Mouse (Mus musculus): Measurements from ENCODE around the gene Ski. TPM values are rescaled to one million over a fixed set of nuclear protein-coding genes. Genes with fewer than 3 reads are reported as not detected.

Ski gene
- polyA plus RNA-seq, 1 experiment from 2014 or later: 24.4 TPM

DNA sequence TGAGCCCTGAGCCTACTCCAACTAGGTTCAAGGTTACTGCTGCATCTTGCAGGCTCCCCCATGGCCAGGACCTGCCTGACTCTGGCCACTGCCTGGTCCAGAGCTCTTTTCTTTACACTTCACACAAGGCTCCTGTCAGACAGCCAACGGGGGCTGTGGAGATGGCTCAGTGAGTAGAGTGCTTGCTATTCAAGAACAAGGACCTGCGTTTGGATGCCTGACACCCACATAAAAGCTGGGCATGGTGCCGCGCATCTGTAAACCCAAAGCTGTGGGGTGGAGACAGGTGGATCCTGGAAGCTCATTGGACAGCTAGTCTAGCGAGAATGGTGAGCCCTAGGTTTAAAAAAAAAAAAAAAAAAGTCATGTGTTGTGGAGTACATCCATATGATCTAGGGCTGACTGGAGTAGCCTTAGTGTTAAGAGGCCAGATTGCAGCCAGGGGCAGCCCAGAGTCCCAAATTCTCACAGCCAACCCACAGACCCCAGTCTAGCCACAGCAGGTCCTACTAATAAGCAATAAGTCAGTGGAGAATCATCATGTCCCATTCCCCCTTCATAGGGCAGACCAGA is 50.3 kb downstream of the Ski start:
- peaks cover 72% of the 10 kb centered on the region for H3K4me1 ChIP-seq (replicated peaks; ENCODE audit: control insufficient read depth, insufficient read depth, low read length)
- 78% methylated on average over 5 of the region's 5 CpGs for WGBS
- DNase-seq (ENCODE audit: low spot score) (no peak), ATAC-seq (replicated peaks; ENCODE audit: low FRiP score, low TSS enrichment, low read depth) (no peak)
- H3K9ac ChIP-seq (ENCODE audit: low read length): no peak overlapping the region
- no peak overlapping the region for H3K4me3 ChIP-seq (ENCODE audit: low read depth, low read length)
- H3K27me3 ChIP-seq (replicated peaks; ENCODE audit: control insufficient read depth, insufficient read depth, low read length): no peaks in the 10 kb centered on the region
- no peaks in the 10 kb centered on the region for H3K9me3 ChIP-seq (ENCODE audit: control insufficient read depth, low read length)
- H3K27ac ChIP-seq (ENCODE audit: low read depth): no peak overlapping the region
- no peak overlapping the region for H3K4me2 ChIP-seq (ENCODE audit: low read length)
- no peaks in the 10 kb centered on the region for H3K36me3 ChIP-seq (ENCODE audit: control insufficient read depth, insufficient read depth, low read length)

DNA sequence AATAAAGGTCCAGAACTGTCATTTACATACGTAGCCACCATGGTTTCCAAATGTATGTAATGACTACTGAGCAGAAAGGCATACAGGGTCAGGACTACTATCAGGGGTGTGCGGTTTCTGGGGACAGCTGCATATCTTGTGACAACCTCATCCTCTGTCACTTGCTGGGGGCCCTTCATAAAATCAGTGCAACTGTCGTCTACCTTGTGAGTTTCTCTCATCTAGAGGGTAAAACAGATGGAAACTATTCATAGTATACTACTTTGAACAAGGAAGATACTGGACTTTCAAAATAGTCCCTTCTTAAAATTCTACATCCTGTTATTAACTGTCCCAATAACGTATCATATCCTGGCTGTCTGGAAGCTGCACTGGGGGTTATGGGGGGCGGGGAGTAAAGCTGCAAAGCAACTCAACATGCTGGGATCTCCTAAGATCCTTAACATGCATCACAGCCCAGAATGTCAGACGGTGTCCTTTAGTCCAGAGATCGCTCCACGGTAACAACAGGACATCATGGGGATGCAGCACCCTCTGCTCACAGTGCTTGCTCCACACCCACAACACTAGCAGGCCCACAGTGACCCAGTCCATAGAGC is 51.7 kb downstream of the Ski start:
- Histone ChIP-seq H3K27ac (ENCODE audit: low read depth) (no peak overlapping the region), H3K27me3 (replicated peaks; ENCODE audit: control insufficient read depth, insufficient read depth, low read length) (no peaks in the 10 kb centered on the region), H3K36me3 (ENCODE audit: control insufficient read depth, insufficient read depth, low read length) (no peaks in the 10 kb centered on the region), H3K4me2 (ENCODE audit: low read length) (no peak overlapping the region), H3K9me3 (ENCODE audit: control insufficient read depth, low read length) (no peaks in the 10 kb centered on the region), H3K4me1 (replicated peaks; ENCODE audit: control insufficient read depth, insufficient read depth, low read length) (peaks cover 58% of the 10 kb centered on the region), H3K9ac (ENCODE audit: low read length) (no peak overlapping the region), H3K4me3 (ENCODE audit: low read depth, low read length) (no peak overlapping the region)
- DNase-seq (ENCODE audit: low spot score): no peak
- ATAC-seq (replicated peaks; ENCODE audit: low FRiP score, low TSS enrichment, low read depth): no peak
- 75% methylated on average over 8 of the region's 8 CpGs for WGBS

DNA sequence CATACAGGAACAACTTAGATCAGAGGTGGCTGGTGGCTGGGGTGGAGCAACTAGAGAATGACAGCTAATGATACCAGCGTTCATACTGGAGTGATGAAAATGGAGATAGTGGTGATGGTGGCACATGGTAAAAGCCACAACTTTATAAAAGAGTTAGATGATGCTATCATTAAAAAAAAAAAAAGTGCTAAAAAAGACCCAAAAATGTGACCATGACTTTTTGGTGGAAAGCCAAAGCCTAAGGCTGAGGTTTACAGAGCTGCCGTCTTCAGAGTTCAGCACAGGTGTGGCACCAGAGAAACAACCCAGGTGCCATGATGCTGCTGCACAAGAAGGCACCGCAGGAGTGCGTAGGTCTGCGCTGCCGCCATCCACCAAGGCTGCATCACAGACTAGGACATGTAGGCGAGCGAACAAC is 53.5 kb downstream of the Ski start:
- no peaks in the 10 kb centered on the region for H3K36me3 ChIP-seq (ENCODE audit: control insufficient read depth, insufficient read depth, low read length)
- no peak overlapping the region for H3K4me3 ChIP-seq (ENCODE audit: low read depth, low read length)
- no peak overlapping the region for H3K27ac ChIP-seq (ENCODE audit: low read depth)
- ATAC-seq (replicated peaks; ENCODE audit: low FRiP score, low TSS enrichment, low read depth) (no peak), DNase-seq (ENCODE audit: low spot score) (no peak)
- 94% methylated on average over 8 of the region's 8 CpGs for WGBS
- H3K9ac ChIP-seq (ENCODE audit: low read length): no peak overlapping the region
- H3K4me2 ChIP-seq (ENCODE audit: low read length): no peak overlapping the region
- H3K27me3 ChIP-seq (replicated peaks; ENCODE audit: control insufficient read depth, insufficient read depth, low read length): no peaks in the 10 kb centered on the region
- peaks cover 50% of the 10 kb centered on the region for H3K4me1 ChIP-seq (replicated peaks; ENCODE audit: control insufficient read depth, insufficient read depth, low read length)
- H3K9me3 ChIP-seq (ENCODE audit: control insufficient read depth, low read length): no peaks in the 10 kb centered on the region

DNA sequence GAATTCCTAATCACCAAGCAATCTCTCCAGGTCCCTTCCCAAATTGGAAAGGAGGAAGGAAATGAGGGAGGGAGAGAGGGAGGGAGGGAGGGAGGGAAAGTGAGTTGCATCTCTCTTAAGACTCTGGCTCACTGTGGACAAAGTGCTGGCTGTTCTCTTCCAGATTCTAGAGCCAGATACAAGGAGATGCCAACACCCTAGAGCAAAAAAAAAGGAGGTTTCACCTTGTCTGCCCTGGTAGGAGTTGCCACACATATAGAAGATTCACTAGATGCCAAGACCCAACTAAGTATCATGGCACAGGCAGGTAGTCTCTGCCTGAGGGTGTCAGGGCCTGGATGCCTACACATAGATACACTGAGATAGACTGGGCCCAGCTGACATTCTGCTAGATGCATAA is 56.5 kb downstream of the Ski start:
- Histone ChIP-seq H3K4me3 (ENCODE audit: low read depth, low read length) (no peak overlapping the region), H3K27me3 (replicated peaks; ENCODE audit: control insufficient read depth, insufficient read depth, low read length) (no peaks in the 10 kb centered on the region), H3K36me3 (ENCODE audit: control insufficient read depth, insufficient read depth, low read length) (no peaks in the 10 kb centered on the region), H3K27ac (ENCODE audit: low read depth) (no peak overlapping the region), H3K4me2 (ENCODE audit: low read length) (no peak overlapping the region), H3K4me1 (replicated peaks; ENCODE audit: control insufficient read depth, insufficient read depth, low read length) (peaks cover 46% of the 10 kb centered on the region), H3K9ac (ENCODE audit: low read length) (no peak overlapping the region), H3K9me3 (ENCODE audit: control insufficient read depth, low read length) (no peaks in the 10 kb centered on the region)
- DNase-seq (ENCODE audit: low spot score): no peak
- no peak for ATAC-seq (replicated peaks; ENCODE audit: low FRiP score, low TSS enrichment, low read depth)

DNA sequence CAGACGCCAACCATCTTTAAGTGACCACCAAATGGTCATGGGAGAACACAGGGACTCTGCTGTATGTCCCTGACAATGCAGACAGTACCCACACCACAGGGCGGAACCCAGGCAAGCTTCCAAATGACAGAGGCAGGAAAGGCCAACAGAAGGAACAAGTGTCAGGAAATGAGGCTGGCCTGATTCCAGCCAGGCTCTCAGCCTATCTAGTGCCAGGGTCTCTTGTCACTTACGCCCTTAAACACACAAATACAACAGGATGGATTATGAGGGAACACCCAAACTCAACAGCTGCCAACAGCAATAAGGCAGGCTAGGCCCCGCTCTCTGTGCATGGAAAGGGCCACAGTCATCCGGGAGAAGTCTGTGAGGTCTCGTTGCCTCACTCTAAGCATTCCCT is 57.8 kb downstream of the Ski start:
- Histone ChIP-seq H3K9me3 (ENCODE audit: control insufficient read depth, low read length) (no peaks in the 10 kb centered on the region), H3K4me1 (replicated peaks; ENCODE audit: control insufficient read depth, insufficient read depth, low read length) (peaks cover 38% of the 10 kb centered on the region), H3K27me3 (replicated peaks; ENCODE audit: control insufficient read depth, insufficient read depth, low read length) (no peaks in the 10 kb centered on the region), H3K36me3 (ENCODE audit: control insufficient read depth, insufficient read depth, low read length) (peaks cover 12% of the 10 kb centered on the region), H3K27ac (ENCODE audit: low read depth) (no peak overlapping the region), H3K4me2 (ENCODE audit: low read length) (no peak overlapping the region), H3K4me3 (ENCODE audit: low read depth, low read length) (no peak overlapping the region), H3K9ac (ENCODE audit: low read length) (no peak overlapping the region)
- WGBS: 74% methylated on average over 6 of the region's 6 CpGs
- no peak for ATAC-seq (replicated peaks; ENCODE audit: low FRiP score, low TSS enrichment, low read depth)
- DNase-seq (ENCODE audit: low spot score): no peak

DNA sequence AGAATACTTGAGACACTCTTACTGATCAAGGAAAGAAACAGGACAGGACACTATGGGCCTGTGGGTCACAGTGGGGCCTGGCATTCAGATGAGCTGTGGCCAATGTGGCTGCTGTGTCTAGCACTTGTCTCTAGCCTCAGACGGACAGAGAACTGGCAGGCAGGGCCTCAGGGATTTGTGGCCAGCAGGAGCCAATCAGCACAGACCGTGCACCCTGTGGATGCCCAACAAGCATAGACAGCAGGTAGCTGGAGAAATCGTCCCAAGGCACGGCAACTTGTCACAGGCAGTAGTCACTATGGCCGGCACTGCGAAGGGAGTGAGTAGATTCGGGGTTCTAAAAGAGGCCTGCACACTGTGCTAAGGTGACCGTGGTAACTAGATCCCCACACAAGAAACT is 58.7 kb downstream of the Ski start:
- 68% methylated on average over 8 of the region's 8 CpGs for WGBS
- no peaks in the 10 kb centered on the region for H3K9me3 ChIP-seq (ENCODE audit: control insufficient read depth, low read length)
- ATAC-seq (replicated peaks; ENCODE audit: low FRiP score, low TSS enrichment, low read depth) (no peak), DNase-seq (ENCODE audit: low spot score) (no peak)
- H3K9ac ChIP-seq (ENCODE audit: low read length): no peak overlapping the region
- H3K27ac ChIP-seq (ENCODE audit: low read depth): no peak overlapping the region
- no peaks in the 10 kb centered on the region for H3K27me3 ChIP-seq (replicated peaks; ENCODE audit: control insufficient read depth, insufficient read depth, low read length)
- H3K4me3 ChIP-seq (ENCODE audit: low read depth, low read length): no peak overlapping the region
- H3K36me3 ChIP-seq (ENCODE audit: control insufficient read depth, insufficient read depth, low read length): peaks cover 21% of the 10 kb centered on the region
- no peak overlapping the region for H3K4me2 ChIP-seq (ENCODE audit: low read length)
- H3K4me1 ChIP-seq (replicated peaks; ENCODE audit: control insufficient read depth, insufficient read depth, low read length): peaks cover 38% of the 10 kb centered on the region

DNA sequence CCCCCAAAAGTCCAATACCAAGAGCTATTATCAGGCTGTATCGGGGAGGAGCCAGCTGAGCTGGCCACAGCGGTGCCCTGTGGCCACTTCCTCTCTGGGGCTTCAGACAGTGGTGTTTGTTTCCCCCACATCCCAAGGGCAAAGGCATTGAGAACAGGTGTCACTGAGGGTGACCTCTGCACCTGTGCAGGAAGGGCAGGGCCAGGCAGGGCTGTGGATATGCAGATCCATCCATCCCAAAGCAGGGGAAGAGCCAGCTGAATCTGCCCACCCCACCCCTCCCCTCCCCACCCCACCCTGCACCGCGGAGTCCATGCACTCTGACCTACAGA is 59.1 kb downstream of the Ski start:
- DNase-seq (ENCODE audit: low spot score): no peak
- H3K4me1 ChIP-seq (replicated peaks; ENCODE audit: control insufficient read depth, insufficient read depth, low read length): peaks cover 36% of the 10 kb centered on the region
- H3K36me3 ChIP-seq (ENCODE audit: control insufficient read depth, insufficient read depth, low read length): peaks cover 25% of the 10 kb centered on the region
- no peak overlapping the region for H3K27ac ChIP-seq (ENCODE audit: low read depth)
- H3K4me3 ChIP-seq (ENCODE audit: low read depth, low read length): no peak overlapping the region
- peak overlapping the region; percentile 7; the same call in 1 of the 2 replicates for H3K4me2 ChIP-seq (ENCODE audit: low read length)
- no peaks in the 10 kb centered on the region for H3K27me3 ChIP-seq (replicated peaks; ENCODE audit: control insufficient read depth, insufficient read depth, low read length)
- ATAC-seq (replicated peaks; ENCODE audit: low FRiP score, low TSS enrichment, low read depth): 0 out of 2 replicates have a peak, but pooled peaks have one; percentile 28
- WGBS: 49% methylated on average over 4 of the region's 4 CpGs
- no peak overlapping the region for H3K9ac ChIP-seq (ENCODE audit: low read length)
- H3K9me3 ChIP-seq (ENCODE audit: control insufficient read depth, low read length): no peaks in the 10 kb centered on the region

DNA sequence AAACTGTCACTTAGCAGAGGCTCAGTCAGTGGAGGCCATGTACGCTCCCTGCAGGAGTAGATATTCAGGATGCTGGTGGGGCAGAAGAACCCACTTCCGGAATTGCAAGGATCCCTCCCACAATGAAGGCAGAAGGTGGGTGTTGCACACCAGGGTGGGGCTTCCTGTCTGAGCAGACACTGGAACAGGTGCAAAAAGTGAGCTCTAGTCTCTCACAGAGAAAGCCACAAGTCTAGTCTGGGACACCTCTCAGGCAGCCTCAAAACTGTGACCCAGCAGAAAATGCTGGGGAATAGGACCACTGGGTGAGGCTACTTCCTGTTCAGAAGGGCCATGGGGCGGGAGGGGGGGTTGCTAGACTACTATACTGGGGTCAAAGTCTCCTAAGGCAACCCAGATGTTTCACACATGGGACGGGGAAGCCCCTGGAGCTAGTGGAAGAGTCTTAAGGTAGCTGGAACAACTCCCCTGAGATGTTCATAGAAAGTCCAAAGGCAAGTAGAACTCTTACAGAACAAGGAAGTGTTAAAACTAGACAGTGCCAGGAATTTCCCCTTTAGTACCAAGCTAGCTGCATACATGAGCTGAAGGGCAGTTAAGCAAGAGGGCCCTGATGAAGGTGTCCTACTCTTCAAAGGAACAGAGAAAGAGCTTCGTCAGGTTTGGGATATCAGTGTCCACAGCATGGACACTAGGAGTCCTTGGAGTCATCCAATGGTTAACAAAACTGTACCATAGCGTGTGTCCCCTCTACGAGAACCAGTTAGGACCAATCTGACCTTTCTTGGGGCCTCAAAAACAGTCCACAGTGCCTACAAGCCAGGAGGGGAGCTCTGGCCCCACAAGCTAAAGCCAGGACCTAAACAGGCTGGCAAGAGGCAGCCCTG is 59.7 kb downstream of the Ski start:
- DNase-seq (ENCODE audit: low spot score): no peak

More for the DNA sequence above, 59.7 kb downstream of the Ski start:
- Histone ChIP-seq H3K27me3 (replicated peaks; ENCODE audit: control insufficient read depth, insufficient read depth, low read length) (no peaks in the 10 kb centered on the region), H3K27ac (ENCODE audit: low read depth) (peak overlapping the region; percentile 36; the same call in 1 of the 2 replicates), H3K9ac (ENCODE audit: low read length) (no peak overlapping the region), H3K9me3 (ENCODE audit: control insufficient read depth, low read length) (no peaks in the 10 kb centered on the region), H3K4me2 (ENCODE audit: low read length) (peak overlapping the region; percentile 7; the same call in 1 of the 2 replicates), H3K4me3 (ENCODE audit: low read depth, low read length) (no peak overlapping the region), H3K36me3 (ENCODE audit: control insufficient read depth, insufficient read depth, low read length) (peaks cover 31% of the 10 kb centered on the region), H3K4me1 (replicated peaks; ENCODE audit: control insufficient read depth, insufficient read depth, low read length) (peaks cover 35% of the 10 kb centered on the region)
- WGBS: 70% methylated on average over 7 of the region's 7 CpGs
- ATAC-seq (replicated peaks; ENCODE audit: low FRiP score, low TSS enrichment, low read depth): 0 out of 2 replicates have a peak, but pooled peaks have one; percentile 28

Data from intestine, embryonic 14.5 days (tissue).